Comparison of ENCODE assay signal across 14 mouse cellular contexts in genomic region chrX:52086885-52087573, GRCm38 (mm10).
"Had no signal": no experiment of that assay in that cellular context is flagged by ENCODE, and none has a peak within 500 bp of the region (broad histone marks: within the 10 kb centered on the region; RNA-seq: fewer than 3 reads in every experiment).

No protein-coding gene starts in this region.

- H3K36me3 ChIP-seq: heart, embryonic 10.5 days; heart, embryonic 12.5 days; hindbrain, embryonic 10.5 days; hindbrain, embryonic 12.5 days; intestine, embryonic 15.5 days; limb, embryonic 13.5 days; limb, embryonic 15.5 days; liver, embryonic 12.5 days had no signal

- H3K4me1 ChIP-seq: heart, embryonic 10.5 days; heart, embryonic 12.5 days; hindbrain, embryonic 10.5 days; hindbrain, embryonic 12.5 days; intestine, embryonic 15.5 days; limb, embryonic 13.5 days; limb, embryonic 15.5 days had no signal

- H3K9me3 ChIP-seq: heart, embryonic 10.5 days; heart, embryonic 12.5 days; hindbrain, embryonic 10.5 days; hindbrain, embryonic 12.5 days; intestine, embryonic 15.5 days; limb, embryonic 13.5 days; limb, embryonic 15.5 days; liver, embryonic 12.5 days had no signal

- H3K4me2 ChIP-seq: heart, embryonic 12.5 days; hindbrain, embryonic 12.5 days; hindbrain, embryonic 14.5 days; intestine, embryonic 15.5 days; limb, embryonic 13.5 days; limb, embryonic 15.5 days; liver, embryonic 12.5 days had no signal

- H3K4me3 ChIP-seq: heart, embryonic 10.5 days; heart, embryonic 12.5 days; hindbrain, embryonic 10.5 days; hindbrain, embryonic 12.5 days; intestine, embryonic 15.5 days; limb, embryonic 13.5 days; limb, embryonic 15.5 days; liver, embryonic 12.5 days had no signal

- H3K27ac ChIP-seq: heart, embryonic 10.5 days; hindbrain, embryonic 10.5 days; hindbrain, embryonic 12.5 days; hindbrain, embryonic 14.5 days; intestine, embryonic 15.5 days; limb, embryonic 13.5 days; limb, embryonic 15.5 days; liver, embryonic 12.5 days; liver, embryonic 14.5 days had no signal

- ATAC-seq: hindbrain, embryonic 16.5 days; inflammation-experienced regulatory T-cells, adult 6 months; intestine, embryonic 15.5 days; intestine, postnatal 0 days had no signal

- H3K27me3 ChIP-seq: heart, embryonic 12.5 days; hindbrain, embryonic 12.5 days; intestine, embryonic 15.5 days; limb, embryonic 13.5 days; limb, embryonic 15.5 days; liver, embryonic 12.5 days had no signal

- H3K9ac ChIP-seq: heart, embryonic 12.5 days; hindbrain, embryonic 12.5 days; hindbrain, embryonic 14.5 days; intestine, embryonic 15.5 days; limb, embryonic 13.5 days; limb, embryonic 15.5 days; liver, embryonic 12.5 days; liver, embryonic 14.5 days had no signal

- DNase-seq: gastrocnemius, postnatal 25 days had no signal
